17 mouse cellular contexts compared by ENCODE assay signal in genomic region chr4:87087597-87087996, GRCm38 (mm10).
DNase-seq lines count a peak whose midpoint lies in the region; ATAC-seq and TF ChIP-seq lines count a peak whose summit lies in the region.
"Had no signal": no experiment of that assay in that cellular context is flagged by ENCODE, and none has a peak within 500 bp of the region (broad histone marks: within the 10 kb centered on the region; RNA-seq: fewer than 3 reads in every experiment).

No protein-coding gene starts in this region.

- no peak for ATAC-seq in hindbrain, embryonic 13.5 days (ENCODE audit: low FRiP score)
- no peak for ATAC-seq in hindbrain, embryonic 11.5 days (ENCODE audit: low FRiP score)
- peak; percentile 72 for ATAC-seq in midbrain, embryonic 15.5 days (replicated peaks)
- ATAC-seq: intestine, embryonic 16.5 days had no signal

- no peak for DNase-seq in hindbrain, embryonic 11.5 days (ENCODE audit: low spot score)
- DNase-seq in left cerebral cortex, adult 2 months (ENCODE audit: extremely low spot score in 1 of 2, low spot score in 2 of 2): no peak
- no peak for DNase-seq in left cerebral cortex, postnatal 10 days (ENCODE audit: extremely low spot score in 1 of 2, low spot score in 2 of 2)
- DNase-seq in embryonic facial prominence, embryonic 10.5 days (ENCODE audit: low spot score): no peak
- DNase-seq in B cell, adult 2 months: no peak
- no peak for DNase-seq in embryo, embryonic 9.5 days (ENCODE audit: extremely low spot score)
- DNase-seq: adrenal gland, adult 2 months; adrenal gland, postnatal 36 days; cerebellum, adult 9-10 months; cerebellum, postnatal 25 days had no signal

- TF ChIP-seq CTCF in left cerebral cortex, adult 2 months (IDR thresholded peaks at IDR 0.05): no peak

- no peaks in the 10 kb centered on the region for H3K9me3 ChIP-seq in hindbrain, embryonic 13.5 days
- no peaks in the 10 kb centered on the region for H3K9me3 ChIP-seq in hindbrain, embryonic 11.5 days (ENCODE audit: control insufficient read depth, low read length)
- no peaks in the 10 kb centered on the region for H3K9me3 ChIP-seq in embryonic facial prominence, embryonic 10.5 days
- no peaks in the 10 kb centered on the region for H3K9me3 ChIP-seq in midbrain, embryonic 15.5 days
- H3K9me3 ChIP-seq: embryonic facial prominence, embryonic 15.5 days; forebrain, embryonic 15.5 days; heart, embryonic 15.5 days had no signal

- no peak overlapping the region for H3K9ac ChIP-seq in hindbrain, embryonic 13.5 days
- H3K9ac ChIP-seq in hindbrain, embryonic 11.5 days (ENCODE audit: low read depth, low read length): no peak overlapping the region
- H3K9ac ChIP-seq in midbrain, embryonic 15.5 days: no peak overlapping the region
- H3K9ac ChIP-seq: embryonic facial prominence, embryonic 15.5 days; forebrain, embryonic 15.5 days; heart, embryonic 15.5 days had no signal

- no peaks in the 10 kb centered on the region for H3K27me3 ChIP-seq in hindbrain, embryonic 13.5 days
- no peaks in the 10 kb centered on the region for H3K27me3 ChIP-seq in hindbrain, embryonic 11.5 days (ENCODE audit: control insufficient read depth, insufficient read depth, low read length)
- H3K27me3 ChIP-seq in embryonic facial prominence, embryonic 10.5 days (replicated peaks; ENCODE audit: low read depth, poor library complexity, severe bottlenecking): no peaks in the 10 kb centered on the region
- no peaks in the 10 kb centered on the region for H3K27me3 ChIP-seq in midbrain, embryonic 15.5 days (replicated peaks)
- H3K27me3 ChIP-seq: embryonic facial prominence, embryonic 15.5 days; forebrain, embryonic 15.5 days; heart, embryonic 15.5 days had no signal

- 80% methylated on average over 5 of the region's 5 CpGs for WGBS in hindbrain, embryonic 13.5 days
- 91% methylated on average over 5 of the region's 5 CpGs for WGBS in hindbrain, embryonic 11.5 days
- 78% methylated on average over 5 of the region's 5 CpGs for WGBS in embryonic facial prominence, embryonic 10.5 days
- WGBS in midbrain, embryonic 15.5 days: 88% methylated on average over 5 of the region's 5 CpGs

- peak overlapping the region; percentile 45 for H3K27ac ChIP-seq in hindbrain, embryonic 13.5 days
- H3K27ac ChIP-seq in hindbrain, embryonic 11.5 days (ENCODE audit: low read depth, low read length): no peak overlapping the region
- H3K27ac ChIP-seq in left cerebral cortex, adult 2 months: peak overlapping the region; percentile 37
- 0 out of 2 replicates have a peak overlapping the region, but pooled peaks have one; percentile 48 for H3K27ac ChIP-seq in embryonic facial prominence, embryonic 10.5 days (replicated peaks)
- H3K27ac ChIP-seq in midbrain, embryonic 15.5 days: peak overlapping the region; percentile 75; the same call in 1 of the 2 replicates
- H3K27ac ChIP-seq: embryonic facial prominence, embryonic 15.5 days had no signal

- intact Hi-C loops in left cerebral cortex, adult 2 months (cut with DNase I): no loop called here
- intact Hi-C loops in left cerebral cortex, postnatal 10 days (cut with DNase I): no loop called here

- H3K4me1 ChIP-seq in hindbrain, embryonic 13.5 days (replicated peaks): peaks cover 3% of the 10 kb centered on the region; the same call in 1 of the 2 replicates
- no peaks in the 10 kb centered on the region for H3K4me1 ChIP-seq in hindbrain, embryonic 11.5 days (replicated peaks; ENCODE audit: control insufficient read depth, insufficient read depth, low read length)
- peaks cover 22% of the 10 kb centered on the region for H3K4me1 ChIP-seq in embryonic facial prominence, embryonic 10.5 days
- H3K4me1 ChIP-seq in midbrain, embryonic 15.5 days: peaks cover 6% of the 10 kb centered on the region; the same call in 1 of the 2 replicates
- H3K4me1 ChIP-seq: embryonic facial prominence, embryonic 15.5 days; heart, embryonic 15.5 days had no signal

- H3K36me3 ChIP-seq in hindbrain, embryonic 13.5 days: no peaks in the 10 kb centered on the region
- H3K36me3 ChIP-seq in hindbrain, embryonic 11.5 days (ENCODE audit: control insufficient read depth, insufficient read depth, low read length): no peaks in the 10 kb centered on the region
- H3K36me3 ChIP-seq in embryonic facial prominence, embryonic 10.5 days (replicated peaks): no peaks in the 10 kb centered on the region
- no peaks in the 10 kb centered on the region for H3K36me3 ChIP-seq in midbrain, embryonic 15.5 days (replicated peaks)
- H3K36me3 ChIP-seq: embryonic facial prominence, embryonic 15.5 days; forebrain, embryonic 15.5 days; heart, embryonic 15.5 days had no signal

- H3K4me3 ChIP-seq in hindbrain, embryonic 13.5 days: no peak overlapping the region
- no peak overlapping the region for H3K4me3 ChIP-seq in hindbrain, embryonic 11.5 days (ENCODE audit: low read depth, low read length)
- no peak overlapping the region for H3K4me3 ChIP-seq in left cerebral cortex, adult 2 months
- H3K4me3 ChIP-seq in embryonic facial prominence, embryonic 10.5 days: no peak overlapping the region
- H3K4me3 ChIP-seq in midbrain, embryonic 15.5 days: no peak overlapping the region
- H3K4me3 ChIP-seq: embryonic facial prominence, embryonic 15.5 days; forebrain, embryonic 15.5 days; heart, embryonic 15.5 days had no signal

- no peak overlapping the region for H3K4me2 ChIP-seq in hindbrain, embryonic 13.5 days
- H3K4me2 ChIP-seq in hindbrain, embryonic 11.5 days (replicated peaks; ENCODE audit: low read depth, low read length): no peak overlapping the region
- no peak overlapping the region for H3K4me2 ChIP-seq in midbrain, embryonic 15.5 days
- H3K4me2 ChIP-seq: embryonic facial prominence, embryonic 15.5 days; forebrain, embryonic 15.5 days; heart, embryonic 11.5 days; heart, embryonic 15.5 days had no signal
